In genomic region chr6:98948153-98949141, GRCm38 (mm10) we compare ENCODE assay signal across 9 mouse cellular contexts.
DNase-seq lines count a peak whose midpoint lies in the region; ATAC-seq lines count a peak whose summit lies in the region.
"Had no signal": no experiment of that assay in that cellular context is flagged by ENCODE, and none has a peak within 500 bp of the region (broad histone marks: within the 10 kb centered on the region; RNA-seq: fewer than 3 reads in every experiment).

No protein-coding gene starts in this region.

- H3K27me3 ChIP-seq in hindbrain, embryonic 11.5 days (ENCODE audit: control insufficient read depth, insufficient read depth, low read length), result no peaks in the 10 kb centered on the region
- no peaks in the 10 kb centered on the region; the same call in 1 of the 2 replicates for H3K27me3 ChIP-seq in hindbrain, embryonic 16.5 days (replicated peaks; ENCODE audit: control insufficient read depth, insufficient read depth, low read length)
- no peaks in the 10 kb centered on the region for H3K27me3 ChIP-seq in neural tube, embryonic 13.5 days
- no peaks in the 10 kb centered on the region for H3K27me3 ChIP-seq in hindbrain, embryonic 14.5 days (ENCODE audit: control insufficient read depth, insufficient read depth, low read length)
- no peaks in the 10 kb centered on the region for H3K27me3 ChIP-seq in stomach, embryonic 16.5 days (ENCODE audit: control insufficient read depth, insufficient read depth, low read length)
- H3K27me3 ChIP-seq in liver, embryonic 12.5 days (replicated peaks), result no peaks in the 10 kb centered on the region

- no peak overlapping the region; the same call in 1 of the 2 replicates for H3K27ac ChIP-seq in hindbrain, embryonic 11.5 days (ENCODE audit: low read depth, low read length)
- no peak overlapping the region; the same call in 1 of the 2 replicates for H3K27ac ChIP-seq in hindbrain, embryonic 16.5 days (ENCODE audit: low read depth, low read length)
- H3K27ac ChIP-seq in neural tube, embryonic 13.5 days (replicated peaks), result no peak overlapping the region
- H3K27ac ChIP-seq in hindbrain, embryonic 14.5 days, result 0 out of 2 replicates have a peak overlapping the region, but pooled peaks have one; percentile 5
- H3K27ac ChIP-seq in stomach, embryonic 16.5 days (ENCODE audit: low read length), result peak overlapping the region; percentile 91
- H3K27ac ChIP-seq in liver, embryonic 12.5 days, result no peak overlapping the region

- H3K4me3 ChIP-seq in hindbrain, embryonic 11.5 days (ENCODE audit: low read depth, low read length), result no peak overlapping the region
- no peak overlapping the region for H3K4me3 ChIP-seq in hindbrain, embryonic 16.5 days (ENCODE audit: low read length)
- no peak overlapping the region for H3K4me3 ChIP-seq in neural tube, embryonic 13.5 days
- no peak overlapping the region for H3K4me3 ChIP-seq in hindbrain, embryonic 14.5 days (replicated peaks; ENCODE audit: low read length)
- H3K4me3 ChIP-seq in stomach, embryonic 16.5 days (replicated peaks; ENCODE audit: low read length), result no peak overlapping the region
- H3K4me3 ChIP-seq in liver, embryonic 12.5 days, result no peak overlapping the region

- no peaks in the 10 kb centered on the region for H3K36me3 ChIP-seq in hindbrain, embryonic 11.5 days (ENCODE audit: control insufficient read depth, insufficient read depth, low read length)
- H3K36me3 ChIP-seq in hindbrain, embryonic 16.5 days (ENCODE audit: control insufficient read depth, insufficient read depth, low read length), result no peaks in the 10 kb centered on the region
- peaks cover 12% of the 10 kb centered on the region; the same call in 1 of the 2 replicates for H3K36me3 ChIP-seq in neural tube, embryonic 13.5 days
- no peaks in the 10 kb centered on the region; the same call in 1 of the 2 replicates for H3K36me3 ChIP-seq in hindbrain, embryonic 14.5 days (replicated peaks; ENCODE audit: control insufficient read depth, insufficient read depth)
- 0 out of 2 replicates have a peak, but pooled peaks cover 3% of the 10 kb centered on the region for H3K36me3 ChIP-seq in stomach, embryonic 16.5 days (ENCODE audit: control insufficient read depth, insufficient read depth, low read length)
- H3K36me3 ChIP-seq in liver, embryonic 12.5 days, result peaks cover 19% of the 10 kb centered on the region

- peak; percentile 46 for DNase-seq in hindbrain, embryonic 11.5 days (ENCODE audit: low spot score)
- no peak for DNase-seq in neural tube, embryonic 10.5 days (ENCODE audit: extremely low spot score, low spot score)
- DNase-seq in hindbrain, embryonic 14.5 days (ENCODE audit: low spot score), result no peak
- no peak for DNase-seq in liver
- DNase-seq: liver, postnatal 0 days had no signal

- ATAC-seq in hindbrain, embryonic 11.5 days (ENCODE audit: low FRiP score), result peak; percentile 60; the same call in 1 of the 2 replicates
- no peak for ATAC-seq in hindbrain, embryonic 16.5 days
- 0 out of 2 replicates have a peak, but pooled peaks have one; percentile 15 for ATAC-seq in neural tube, embryonic 13.5 days (ENCODE audit: low read depth)
- no peak for ATAC-seq in hindbrain, embryonic 14.5 days (ENCODE audit: low FRiP score)
- no peak for ATAC-seq in stomach, embryonic 16.5 days (ENCODE audit: insufficient read depth, low FRiP score)
- ATAC-seq in liver, embryonic 12.5 days, result no peak
- ATAC-seq: liver, postnatal 0 days had no signal

- H3K9ac ChIP-seq in hindbrain, embryonic 11.5 days (ENCODE audit: low read depth, low read length), result no peak overlapping the region
- no peak overlapping the region for H3K9ac ChIP-seq in hindbrain, embryonic 16.5 days (ENCODE audit: low read depth, low read length)
- no peak overlapping the region for H3K9ac ChIP-seq in neural tube, embryonic 13.5 days
- no peak overlapping the region for H3K9ac ChIP-seq in hindbrain, embryonic 14.5 days
- 0 out of 2 replicates have a peak overlapping the region, but pooled peaks have one; percentile 3 for H3K9ac ChIP-seq in stomach, embryonic 16.5 days (ENCODE audit: low read length)
- no peak overlapping the region for H3K9ac ChIP-seq in liver, embryonic 12.5 days
- H3K9ac ChIP-seq: liver, postnatal 0 days had no signal

- H3K9me3 ChIP-seq in hindbrain, embryonic 11.5 days (ENCODE audit: control insufficient read depth, low read length), result no peaks in the 10 kb centered on the region
- no peaks in the 10 kb centered on the region for H3K9me3 ChIP-seq in hindbrain, embryonic 16.5 days (ENCODE audit: control insufficient read depth, low read length)
- no peaks in the 10 kb centered on the region for H3K9me3 ChIP-seq in neural tube, embryonic 13.5 days
- H3K9me3 ChIP-seq in hindbrain, embryonic 14.5 days (ENCODE audit: control insufficient read depth, low read length), result no peaks in the 10 kb centered on the region
- H3K9me3 ChIP-seq in stomach, embryonic 16.5 days (replicated peaks; ENCODE audit: control insufficient read depth, low read length), result no peaks in the 10 kb centered on the region
- no peaks in the 10 kb centered on the region for H3K9me3 ChIP-seq in liver, embryonic 12.5 days (replicated peaks)

- no peak overlapping the region for H3K4me2 ChIP-seq in hindbrain, embryonic 11.5 days (replicated peaks; ENCODE audit: low read depth, low read length)
- no peak overlapping the region for H3K4me2 ChIP-seq in hindbrain, embryonic 16.5 days (ENCODE audit: low read length)
- no peak overlapping the region for H3K4me2 ChIP-seq in neural tube, embryonic 13.5 days
- H3K4me2 ChIP-seq in hindbrain, embryonic 14.5 days (replicated peaks), result no peak overlapping the region
- H3K4me2 ChIP-seq in stomach, embryonic 16.5 days (ENCODE audit: low read depth, low read length), result no peak overlapping the region
- no peak overlapping the region for H3K4me2 ChIP-seq in liver, embryonic 12.5 days

- WGBS in hindbrain, embryonic 11.5 days, result 65% methylated on average over 21 of the region's 21 CpGs
- WGBS in hindbrain, embryonic 16.5 days, result 56% methylated on average over 21 of the region's 21 CpGs
- WGBS in neural tube, embryonic 13.5 days, result 55% methylated on average over 21 of the region's 21 CpGs
- WGBS in hindbrain, embryonic 14.5 days, result 50% methylated on average over 21 of the region's 21 CpGs
- WGBS in stomach, embryonic 16.5 days, result 78% methylated on average over 21 of the region's 21 CpGs
- 81% methylated on average over 21 of the region's 21 CpGs for WGBS in liver, embryonic 12.5 days (ENCODE audit: insufficient replicate concordance)

- H3K4me1 ChIP-seq in hindbrain, embryonic 11.5 days (replicated peaks; ENCODE audit: control insufficient read depth, insufficient read depth, low read length), result 0 out of 2 replicates have a peak, but pooled peaks cover 2% of the 10 kb centered on the region
- H3K4me1 ChIP-seq in hindbrain, embryonic 16.5 days (ENCODE audit: control insufficient read depth, insufficient read depth, low read depth, low read length), result peaks cover 11% of the 10 kb centered on the region
- peaks cover 56% of the 10 kb centered on the region for H3K4me1 ChIP-seq in neural tube, embryonic 13.5 days (replicated peaks)
- H3K4me1 ChIP-seq in hindbrain, embryonic 14.5 days (replicated peaks; ENCODE audit: control insufficient read depth, insufficient read depth, low read length), result peaks cover 13% of the 10 kb centered on the region
- peaks cover 48% of the 10 kb centered on the region for H3K4me1 ChIP-seq in stomach, embryonic 16.5 days (ENCODE audit: control insufficient read depth, insufficient read depth, low read length)
- no peaks in the 10 kb centered on the region for H3K4me1 ChIP-seq in liver, embryonic 12.5 days

Comparison
In these comparisons a context has a peak if more than half of its experiments do, and no peak if none do; other contexts are left out.
1. ATAC-seq: peak in hindbrain, embryonic 11.5 days (single experiment) and neural tube, embryonic 13.5 days (single experiment); none in hindbrain, embryonic 16.5 days (single experiment), hindbrain, embryonic 14.5 days (single experiment), stomach, embryonic 16.5 days (single experiment) and liver, embryonic 12.5 days (single experiment).
2. H3K27ac ChIP-seq: peak in hindbrain, embryonic 14.5 days (single experiment) and stomach, embryonic 16.5 days (single experiment); none in hindbrain, embryonic 11.5 days (single experiment), hindbrain, embryonic 16.5 days (single experiment), neural tube, embryonic 13.5 days (single experiment) and liver, embryonic 12.5 days (single experiment).